Mouse (Mus musculus): ENCODE results near the gene Tspyl1. TPM values are rescaled to one million over a fixed set of nuclear protein-coding genes. Genes with fewer than 3 reads are reported as not detected.
"Not testable (repeated sequence)": the region's sequence is repeated elsewhere in the genome, so short reads cannot be mapped to it uniquely, and the experiment has no call there.

Tspyl1 gene
- polyA plus RNA-seq, 1 experiment from 2014 or later = 72.9 TPM

GRCm38 (mm10) chr10:34249594-34249993 lies 32.4 kb upstream of the Tspyl1 start:
- DNase-seq (ENCODE audit: low spot score) (no peak), ATAC-seq (ENCODE audit: insufficient read depth, low FRiP score, low TSS enrichment) (no peak)
- no peaks in the 10 kb centered on the region for H3K27me3 ChIP-seq (ENCODE audit: control insufficient read depth, insufficient read depth, low read length)
- no peak overlapping the region for H3K9ac ChIP-seq (ENCODE audit: low read length)
- no peak overlapping the region for H3K4me3 ChIP-seq (ENCODE audit: low read depth, low read length)
- no peaks in the 10 kb centered on the region for H3K4me1 ChIP-seq (ENCODE audit: control insufficient read depth, insufficient read depth, low read length)
- H3K27ac ChIP-seq (ENCODE audit: low read depth, low read length) = no peak overlapping the region
- WGBS = 55% methylated on average over 2 of the region's 2 CpGs
- H3K4me2 ChIP-seq (ENCODE audit: low read depth) = no peak overlapping the region
- no peaks in the 10 kb centered on the region for H3K9me3 ChIP-seq (ENCODE audit: control insufficient read depth, low read length)
- no peaks in the 10 kb centered on the region for H3K36me3 ChIP-seq (ENCODE audit: control insufficient read depth, insufficient read depth, low read length)

- not testable (repeated sequence) for H3K27ac ChIP-seq (ENCODE audit: low read depth, low read length); H3K4me1 ChIP-seq (ENCODE audit: control insufficient read depth, insufficient read depth, low read length); H3K36me3 ChIP-seq (ENCODE audit: control insufficient read depth, insufficient read depth, low read length); H3K4me3 ChIP-seq (ENCODE audit: low read depth, low read length); H3K9ac ChIP-seq (ENCODE audit: low read length); H3K27me3 ChIP-seq (ENCODE audit: control insufficient read depth, insufficient read depth, low read length); H3K4me2 ChIP-seq (ENCODE audit: low read depth); ATAC-seq (ENCODE audit: insufficient read depth, low FRiP score, low TSS enrichment); H3K9me3 ChIP-seq (ENCODE audit: control insufficient read depth, low read length); DNase-seq (ENCODE audit: low spot score)
- 90% methylated on average over 9 of the region's 9 CpGs for whole genome bisulfite sequencing
These were observed 29.2 kb upstream of the Tspyl1 start for GRCm38 (mm10) chr10:34252833-34253232.

GRCm38 (mm10) chr10:34265106-34265505 lies 16.9 kb upstream of the Tspyl1 start:
- WGBS = 90% methylated on average over 4 of the region's 4 CpGs
- H3K4me2 ChIP-seq (ENCODE audit: low read depth) = no peak overlapping the region
- H3K27me3 ChIP-seq (ENCODE audit: control insufficient read depth, insufficient read depth, low read length) = no peaks in the 10 kb centered on the region
- no peaks in the 10 kb centered on the region for H3K9me3 ChIP-seq (ENCODE audit: control insufficient read depth, low read length)
- H3K27ac ChIP-seq (ENCODE audit: low read depth, low read length) = no peak overlapping the region
- no peak overlapping the region for H3K9ac ChIP-seq (ENCODE audit: low read length)
- ATAC-seq (ENCODE audit: insufficient read depth, low FRiP score, low TSS enrichment) (no peak), DNase-seq (ENCODE audit: low spot score) (no peak)
- no peaks in the 10 kb centered on the region for H3K36me3 ChIP-seq (ENCODE audit: control insufficient read depth, insufficient read depth, low read length)
- no peak overlapping the region for H3K4me3 ChIP-seq (ENCODE audit: low read depth, low read length)
- H3K4me1 ChIP-seq (ENCODE audit: control insufficient read depth, insufficient read depth, low read length) = no peaks in the 10 kb centered on the region

- Histone ChIP-seq H3K4me1 (ENCODE audit: control insufficient read depth, insufficient read depth, low read length) (no peaks in the 10 kb centered on the region), H3K4me2 (ENCODE audit: low read depth) (no peak overlapping the region), H3K27ac (ENCODE audit: low read depth, low read length) (no peak overlapping the region), H3K36me3 (ENCODE audit: control insufficient read depth, insufficient read depth, low read length) (no peaks in the 10 kb centered on the region), H3K9me3 (ENCODE audit: control insufficient read depth, low read length) (no peaks in the 10 kb centered on the region), H3K4me3 (ENCODE audit: low read depth, low read length) (no peak overlapping the region), H3K9ac (ENCODE audit: low read length) (no peak overlapping the region), H3K27me3 (ENCODE audit: control insufficient read depth, insufficient read depth, low read length) (no peaks in the 10 kb centered on the region)
- ATAC-seq (ENCODE audit: insufficient read depth, low FRiP score, low TSS enrichment) (no peak), DNase-seq (ENCODE audit: low spot score) (no peak)
- 81% methylated on average over 5 of the region's 5 CpGs for WGBS
These were observed 14.5 kb upstream of the Tspyl1 start for GRCm38 (mm10) chr10:34267312-34268070.

GRCm38 (mm10) chr10:34271681-34272080 lies 10.3 kb upstream of the Tspyl1 start:
- Histone ChIP-seq H3K9ac (ENCODE audit: low read length) (no peak overlapping the region), H3K9me3 (ENCODE audit: control insufficient read depth, low read length) (no peaks in the 10 kb centered on the region), H3K27ac (ENCODE audit: low read depth, low read length) (no peak overlapping the region), H3K4me3 (ENCODE audit: low read depth, low read length) (no peak overlapping the region), H3K27me3 (ENCODE audit: control insufficient read depth, insufficient read depth, low read length) (no peaks in the 10 kb centered on the region), H3K4me2 (ENCODE audit: low read depth) (no peak overlapping the region), H3K36me3 (ENCODE audit: control insufficient read depth, insufficient read depth, low read length) (no peaks in the 10 kb centered on the region), H3K4me1 (ENCODE audit: control insufficient read depth, insufficient read depth, low read length) (no peaks in the 10 kb centered on the region)
- ATAC-seq (ENCODE audit: insufficient read depth, low FRiP score, low TSS enrichment) (no peak), DNase-seq (ENCODE audit: low spot score) (no peak)
- 68% methylated on average over 7 of the region's 7 CpGs for WGBS

DNA sequence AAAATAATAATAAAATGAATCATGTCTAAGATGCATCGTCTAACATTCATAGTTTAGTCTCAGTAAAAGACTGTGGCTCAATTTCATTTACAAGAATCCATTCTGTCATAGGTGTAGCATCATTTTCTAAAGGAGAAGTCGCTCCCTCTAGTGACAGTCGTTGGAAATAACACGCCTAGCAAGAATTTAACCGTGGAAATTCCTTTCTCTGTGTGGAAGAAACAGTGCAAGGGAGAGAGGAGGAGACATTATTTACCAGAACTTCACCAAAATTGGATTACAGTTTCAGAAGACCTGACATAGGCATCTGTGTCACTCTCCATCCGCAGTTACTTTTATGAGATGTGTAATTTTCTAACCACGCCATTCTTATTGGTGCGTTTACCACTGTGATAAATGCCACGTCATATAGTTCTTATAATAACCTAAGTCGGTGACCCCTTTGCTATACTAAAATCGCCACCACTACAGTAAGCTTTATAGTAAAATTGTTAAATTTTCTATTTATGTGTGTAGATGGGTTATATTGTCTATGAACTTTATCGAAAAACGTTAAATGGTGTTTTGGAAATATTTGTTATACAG lies 1.3 kb upstream of the Tspyl1 start:
- no peaks in the 10 kb centered on the region for H3K27me3 ChIP-seq (ENCODE audit: control insufficient read depth, insufficient read depth, low read length)
- ATAC-seq (ENCODE audit: insufficient read depth, low FRiP score, low TSS enrichment) = no peak

GRCm38 (mm10) chr10:34281211-34281961 lies 604 bp upstream of the Tspyl1 start:
- no peaks in the 10 kb centered on the region for H3K27me3 ChIP-seq (ENCODE audit: control insufficient read depth, insufficient read depth, low read length)
- peaks cover 8% of the 10 kb centered on the region for H3K4me1 ChIP-seq (ENCODE audit: control insufficient read depth, insufficient read depth, low read length)
- peak overlapping the region; percentile 39 for H3K4me2 ChIP-seq (ENCODE audit: low read depth)
- peak overlapping the region; percentile 91 for H3K4me3 ChIP-seq (ENCODE audit: low read depth, low read length)
- H3K9me3 ChIP-seq (ENCODE audit: control insufficient read depth, low read length) = no peaks in the 10 kb centered on the region
- peak overlapping the region; percentile 35; the same call in 1 of the 2 replicates for H3K27ac ChIP-seq (ENCODE audit: low read depth, low read length)
- WGBS = 25% methylated on average over 14 of the region's 14 CpGs
- DNase-seq (ENCODE audit: low spot score) (peak; percentile 13), ATAC-seq (ENCODE audit: insufficient read depth, low FRiP score, low TSS enrichment) (peak; percentile 1; the same call in 1 of the 2 replicates)
- peak overlapping the region; percentile 59 for H3K9ac ChIP-seq (ENCODE audit: low read length)
- H3K36me3 ChIP-seq (ENCODE audit: control insufficient read depth, insufficient read depth, low read length) = no peaks in the 10 kb centered on the region

More for the DNA sequence above, 1.3 kb upstream of the Tspyl1 start:
- Histone ChIP-seq H3K9me3 (ENCODE audit: control insufficient read depth, low read length) (no peaks in the 10 kb centered on the region), H3K36me3 (ENCODE audit: control insufficient read depth, insufficient read depth, low read length) (no peaks in the 10 kb centered on the region), H3K27ac (ENCODE audit: low read depth, low read length) (no peak overlapping the region), H3K4me3 (ENCODE audit: low read depth, low read length) (no peak overlapping the region), H3K9ac (ENCODE audit: low read length) (no peak overlapping the region), H3K4me1 (ENCODE audit: control insufficient read depth, insufficient read depth, low read length) (peaks cover 8% of the 10 kb centered on the region), H3K4me2 (ENCODE audit: low read depth) (0 out of 2 replicates have a peak overlapping the region, but pooled peaks have one; percentile 4)
- 28% methylated on average over 13 of the region's 13 CpGs for WGBS
- DNase-seq (ENCODE audit: low spot score) = peak; percentile 53

DNA sequence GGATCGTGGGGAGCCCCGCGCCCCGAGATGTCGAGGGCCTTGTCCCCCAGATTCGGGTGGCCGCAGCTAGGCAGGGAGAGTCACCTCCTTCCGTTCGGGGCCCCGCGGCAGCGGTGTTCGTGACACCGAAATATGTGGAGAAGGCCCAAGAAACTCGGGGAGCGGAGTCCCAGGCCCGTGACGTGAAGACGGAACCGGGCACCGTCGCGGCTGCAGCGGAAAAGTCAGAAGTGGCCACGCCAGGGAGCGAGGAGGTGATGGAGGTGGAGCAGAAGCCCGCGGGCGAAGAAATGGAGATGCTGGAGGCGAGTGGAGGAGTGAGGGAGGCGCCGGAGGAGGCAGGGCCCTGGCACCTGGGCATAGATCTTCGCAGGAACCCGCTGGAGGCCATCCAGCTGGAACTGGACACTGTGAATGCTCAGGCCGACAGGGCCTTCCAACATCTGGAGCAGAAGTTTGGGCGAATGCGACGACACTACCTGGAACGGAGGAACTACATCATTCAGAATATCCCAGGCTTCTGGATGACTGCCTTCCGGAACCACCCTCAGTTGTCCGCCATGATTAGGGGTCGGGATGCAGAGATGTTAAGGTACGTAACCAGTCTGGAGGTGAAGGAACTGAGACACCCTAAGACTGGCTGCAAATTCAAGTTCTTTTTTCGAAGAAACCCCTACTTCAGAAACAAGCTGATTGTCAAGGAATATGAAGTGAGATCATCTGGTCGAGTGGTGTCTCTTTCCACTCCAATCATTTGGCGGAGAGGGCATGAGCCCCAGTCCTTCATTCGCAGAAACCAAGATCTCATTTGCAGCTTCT lies 639 bp downstream of the Tspyl1 start:
- Histone ChIP-seq H3K4me3 (ENCODE audit: low read depth, low read length) (peak overlapping the region; percentile 91), H3K9me3 (ENCODE audit: control insufficient read depth, low read length) (no peaks in the 10 kb centered on the region), H3K36me3 (ENCODE audit: control insufficient read depth, insufficient read depth, low read length) (no peaks in the 10 kb centered on the region), H3K9ac (ENCODE audit: low read length) (peak overlapping the region; percentile 92), H3K27me3 (ENCODE audit: control insufficient read depth, insufficient read depth, low read length) (no peaks in the 10 kb centered on the region), H3K4me1 (ENCODE audit: control insufficient read depth, insufficient read depth, low read length) (peaks cover 8% of the 10 kb centered on the region), H3K4me2 (ENCODE audit: low read depth) (peak overlapping the region; percentile 39), H3K27ac (ENCODE audit: low read depth, low read length) (0 out of 2 replicates have a peak overlapping the region, but pooled peaks have one; percentile 50)
- WGBS = 4% methylated on average over 47 of the region's 47 CpGs
- DNase-seq (ENCODE audit: low spot score) = peak; percentile 46
- ATAC-seq (ENCODE audit: insufficient read depth, low FRiP score, low TSS enrichment) = peak; percentile 42
